Mouse (Mus musculus) spleen, postnatal 14 days (tissue): Measurements from ENCODE around the gene Fignl2.
A peak's percentile ranks its signal among the peaks of the same experiment; 100 is the strongest.

ENCODE experiments used
- DNase-seq, 2 experiments: peaks; one replicate each; pipeline ENCODE4 v3.0.0; 2021 to 2022; ENCODE audit warnings: low spot score in 2 of 2

Fignl2 gene

GRCm38 (mm10) chr15:101092829-101093648 lies 14.7 kb upstream of the Fignl2 start:
- no peak for DNase-seq

- no peak for DNase-seq
Measured at GRCm38 (mm10) chr15:101092121-101092828, 13.9 kb upstream of the Fignl2 start.

- DNase-seq: no peak
Measured at GRCm38 (mm10) chr15:101091551-101091950, 13.2 kb upstream of the Fignl2 start.

- DNase-seq: no peak
Measured at GRCm38 (mm10) chr15:101088291-101088690, 9.9 kb upstream of the Fignl2 start.

- no peak for DNase-seq
Measured at GRCm38 (mm10) chr15:101086956-101087355, 8.6 kb upstream of the Fignl2 start.

- DNase-seq: no peak
Measured at GRCm38 (mm10) chr15:101086451-101086850, 8.1 kb upstream of the Fignl2 start.

GRCm38 (mm10) chr15:101084499-101084898 lies 6.1 kb upstream of the Fignl2 start:
- no peak for DNase-seq

- no peak for DNase-seq
Measured at GRCm38 (mm10) chr15:101082236-101082635, 3.9 kb upstream of the Fignl2 start.

GRCm38 (mm10) chr15:101081035-101081548 lies 2.7 kb upstream of the Fignl2 start:
- DNase-seq: no peak

GRCm38 (mm10) chr15:101080031-101080520 lies 1.7 kb upstream of the Fignl2 start:
- no peak for DNase-seq

- peak in 1 of 2 experiments; percentile 17 for DNase-seq
Measured at GRCm38 (mm10) chr15:101078731-101079156, 377 bp upstream of the Fignl2 start.

GRCm38 (mm10) chr15:101077001-101077812 lies 1.2 kb downstream of the Fignl2 start:
- no peak for DNase-seq

GRCm38 (mm10) chr15:101076071-101077000 lies 2.0 kb downstream of the Fignl2 start:
- DNase-seq: no peak

GRCm38 (mm10) chr15:101075656-101076055 lies 2.7 kb downstream of the Fignl2 start:
- DNase-seq: no peak

GRCm38 (mm10) chr15:101075150-101075549 lies 3.2 kb downstream of the Fignl2 start:
- DNase-seq: no peak

- no peak for DNase-seq
Measured at GRCm38 (mm10) chr15:101074067-101074466, 4.3 kb downstream of the Fignl2 start.

- no peak for DNase-seq
Measured at GRCm38 (mm10) chr15:101072736-101073135, 5.6 kb downstream of the Fignl2 start.

GRCm38 (mm10) chr15:101070762-101071161 lies 7.6 kb downstream of the Fignl2 start:
- DNase-seq: no peak

GRCm38 (mm10) chr15:101069641-101070190 lies 8.7 kb downstream of the Fignl2 start:
- DNase-seq: no peak

GRCm38 (mm10) chr15:101068671-101069070 lies 9.7 kb downstream of the Fignl2 start:
- DNase-seq: no peak
